Mouse (Mus musculus): ENCODE measurements around the gene Stx1b. TPM values are rescaled to one million over a fixed set of nuclear protein-coding genes. Genes with fewer than 3 reads are reported as not detected.

Stx1b gene
- polyA plus RNA-seq, 1 experiment from 2014 or later: 1.1 TPM

GRCm38 (mm10) chr7:127801010-127801621 is 23.2 kb downstream of the Stx1b start:
- Histone ChIP-seq H3K27ac (replicated peaks) (peak overlapping the region; percentile 37), H3K4me2 (peak overlapping the region; percentile 62), H3K4me3 (peak overlapping the region; percentile 41), H3K27me3 (replicated peaks) (no peaks in the 10 kb centered on the region), H3K4me1 (peaks cover 13% of the 10 kb centered on the region), H3K9me3 (no peaks in the 10 kb centered on the region), H3K36me3 (peaks cover 58% of the 10 kb centered on the region), H3K9ac (peak overlapping the region; percentile 61)
- ATAC-seq (ENCODE audit: extremely low read depth, insufficient number of reproducible peaks, low FRiP score, low TSS enrichment): no peak; the same call in 1 of the 2 replicates
- WGBS: 90% methylated on average over 8 of the region's 8 CpGs

GRCm38 (mm10) chr7:127800435-127801009 is 23.8 kb downstream of the Stx1b start, which contains the start of gene Hsd3b7:
Gene Hsd3b7 (plus strand): TSS chr7:127800604.
- Histone ChIP-seq H3K27me3 (replicated peaks) (no peaks in the 10 kb centered on the region), H3K4me3 (peak within 1 kb of the TSS; percentile 41), H3K4me1 (peaks cover 13% of the 10 kb centered on the region), H3K9ac (peak within 1 kb of the TSS; percentile 61), H3K36me3 (peaks cover 64% of the 10 kb centered on the region), H3K4me2 (peak within 1 kb of the TSS; percentile 62), H3K27ac (replicated peaks) (peak within 1 kb of the TSS; percentile 37), H3K9me3 (no peaks in the 10 kb centered on the region)
- 28% methylated on average over 6 of the region's 6 CpGs for WGBS
- peak; percentile 67; the same call in 1 of the 2 replicates for ATAC-seq (ENCODE audit: extremely low read depth, insufficient number of reproducible peaks, low FRiP score, low TSS enrichment)

GRCm38 (mm10) chr7:127799738-127800137 is 24.6 kb downstream of the Stx1b start:
- Histone ChIP-seq H3K9ac (no peak overlapping the region), H3K27ac (replicated peaks) (no peak overlapping the region), H3K27me3 (replicated peaks) (no peaks in the 10 kb centered on the region), H3K4me1 (peaks cover 13% of the 10 kb centered on the region), H3K4me2 (no peak overlapping the region), H3K9me3 (no peaks in the 10 kb centered on the region), H3K36me3 (peaks cover 71% of the 10 kb centered on the region), H3K4me3 (no peak overlapping the region)
- WGBS: 78% methylated on average over 1 of the region's 1 CpGs
- ATAC-seq (ENCODE audit: extremely low read depth, insufficient number of reproducible peaks, low FRiP score, low TSS enrichment): no peak

- no peaks in the 10 kb centered on the region for H3K27me3 ChIP-seq (replicated peaks)
- no peak overlapping the region for H3K4me3 ChIP-seq
- no peak overlapping the region for H3K9ac ChIP-seq
- WGBS: 87% methylated on average over 13 of the region's 13 CpGs
- no peak for ATAC-seq (ENCODE audit: extremely low read depth, insufficient number of reproducible peaks, low FRiP score, low TSS enrichment)
- H3K4me1 ChIP-seq: peaks cover 13% of the 10 kb centered on the region
- H3K27ac ChIP-seq (replicated peaks): no peak overlapping the region
- peaks cover 77% of the 10 kb centered on the region for H3K36me3 ChIP-seq
- H3K9me3 ChIP-seq: no peaks in the 10 kb centered on the region
- no peak overlapping the region for H3K4me2 ChIP-seq
These were observed 25.1 kb downstream of the Stx1b start for GRCm38 (mm10) chr7:127799211-127799610.

- no peak overlapping the region for H3K4me3 ChIP-seq
- H3K27ac ChIP-seq (replicated peaks): no peak overlapping the region
These were observed 25.8 kb downstream of the Stx1b start for GRCm38 (mm10) chr7:127798591-127798990.

GRCm38 (mm10) chr7:127797076-127797845 is 27.1 kb downstream of the Stx1b start:
- Histone ChIP-seq H3K9ac (no peak overlapping the region), H3K4me2 (no peak overlapping the region), H3K4me1 (peaks cover 13% of the 10 kb centered on the region), H3K36me3 (peaks cover 85% of the 10 kb centered on the region), H3K27me3 (replicated peaks) (no peaks in the 10 kb centered on the region), H3K9me3 (no peaks in the 10 kb centered on the region), H3K27ac (replicated peaks) (no peak overlapping the region), H3K4me3 (no peak overlapping the region)
- no peak for ATAC-seq (ENCODE audit: extremely low read depth, insufficient number of reproducible peaks, low FRiP score, low TSS enrichment)
- 89% methylated on average over 23 of the region's 23 CpGs for WGBS

More at GRCm38 (mm10) chr7:127798591-127798990, 25.8 kb downstream of the Stx1b start:
- Histone ChIP-seq H3K9ac (no peak overlapping the region), H3K4me1 (peaks cover 13% of the 10 kb centered on the region), H3K36me3 (peaks cover 83% of the 10 kb centered on the region), H3K27me3 (replicated peaks) (no peaks in the 10 kb centered on the region), H3K4me2 (no peak overlapping the region), H3K9me3 (no peaks in the 10 kb centered on the region)
- WGBS: 89% methylated on average over 4 of the region's 4 CpGs
- ATAC-seq (ENCODE audit: extremely low read depth, insufficient number of reproducible peaks, low FRiP score, low TSS enrichment): no peak

GRCm38 (mm10) chr7:127785308-127785707 is 39.0 kb downstream of the Stx1b start, which contains the start of gene Gm49388:
Gene Gm49388 (plus strand): TSS chr7:127785608.
- 98% methylated on average over 6 of the region's 7 CpGs for whole genome bisulfite sequencing
- Histone ChIP-seq H3K4me3 (no peak within 1 kb of the TSS), H3K27ac (replicated peaks) (no peak within 1 kb of the TSS), H3K9ac (no peak within 1 kb of the TSS), H3K4me2 (no peak within 1 kb of the TSS), H3K27me3 (replicated peaks) (no peaks in the 10 kb centered on the region), H3K4me1 (no peaks in the 10 kb centered on the region), H3K36me3 (peaks cover 99% of the 10 kb centered on the region), H3K9me3 (no peaks in the 10 kb centered on the region)
- ATAC-seq (ENCODE audit: extremely low read depth, insufficient number of reproducible peaks, low FRiP score, low TSS enrichment): no peak

GRCm38 (mm10) chr7:127778350-127778749 is 46.0 kb downstream of the Stx1b start:
- peak overlapping the region; percentile 92 for H3K4me3 ChIP-seq
- no peak overlapping the region for H3K27ac ChIP-seq (replicated peaks)
- no peak for ATAC-seq (ENCODE audit: extremely low read depth, insufficient number of reproducible peaks, low FRiP score, low TSS enrichment)
- no peaks in the 10 kb centered on the region for H3K27me3 ChIP-seq (replicated peaks)
- H3K4me1 ChIP-seq: peaks cover 22% of the 10 kb centered on the region
- peaks cover 50% of the 10 kb centered on the region for H3K36me3 ChIP-seq
- H3K9ac ChIP-seq: peak overlapping the region; percentile 96
- 73% methylated on average over 4 of the region's 4 CpGs for WGBS
- no peaks in the 10 kb centered on the region for H3K9me3 ChIP-seq
- peak overlapping the region; percentile 95 for H3K4me2 ChIP-seq

GRCm38 (mm10) chr7:127777474-127778266 is 46.7 kb downstream of the Stx1b start:
- ATAC-seq (ENCODE audit: extremely low read depth, insufficient number of reproducible peaks, low FRiP score, low TSS enrichment): peak; percentile 49
- H3K36me3 ChIP-seq: peaks cover 44% of the 10 kb centered on the region
- WGBS: 3% methylated on average over 45 of the region's 66 CpGs

GRCm38 (mm10) chr7:127776878-127777473 is 47.4 kb downstream of the Stx1b start:
- peaks cover 38% of the 10 kb centered on the region for H3K36me3 ChIP-seq
- ATAC-seq (ENCODE audit: extremely low read depth, insufficient number of reproducible peaks, low FRiP score, low TSS enrichment): peak; percentile 82
- no peaks in the 10 kb centered on the region for H3K9me3 ChIP-seq
- peak overlapping the region; percentile 95 for H3K4me2 ChIP-seq
- peak overlapping the region; percentile 96 for H3K9ac ChIP-seq
- H3K27me3 ChIP-seq (replicated peaks): no peaks in the 10 kb centered on the region
- under 1% methylated on average over 61 of the region's 70 CpGs for WGBS
- peaks cover 22% of the 10 kb centered on the region for H3K4me1 ChIP-seq
- H3K27ac ChIP-seq (replicated peaks): peak overlapping the region; percentile 99
- H3K4me3 ChIP-seq: peak overlapping the region; percentile 92

More at GRCm38 (mm10) chr7:127777474-127778266, 46.7 kb downstream of the Stx1b start:
- H3K27ac ChIP-seq (replicated peaks): peak overlapping the region; percentile 99
- peaks cover 22% of the 10 kb centered on the region for H3K4me1 ChIP-seq
- peak overlapping the region; percentile 96 for H3K9ac ChIP-seq
- H3K9me3 ChIP-seq: no peaks in the 10 kb centered on the region
- H3K4me3 ChIP-seq: peak overlapping the region; percentile 92
- no peaks in the 10 kb centered on the region for H3K27me3 ChIP-seq (replicated peaks)
- peak overlapping the region; percentile 95 for H3K4me2 ChIP-seq

All from heart, embryonic 13.5 days (tissue).